Comparison of ENCODE assay signal across 16 mouse cellular contexts in the genomic region with DNA sequence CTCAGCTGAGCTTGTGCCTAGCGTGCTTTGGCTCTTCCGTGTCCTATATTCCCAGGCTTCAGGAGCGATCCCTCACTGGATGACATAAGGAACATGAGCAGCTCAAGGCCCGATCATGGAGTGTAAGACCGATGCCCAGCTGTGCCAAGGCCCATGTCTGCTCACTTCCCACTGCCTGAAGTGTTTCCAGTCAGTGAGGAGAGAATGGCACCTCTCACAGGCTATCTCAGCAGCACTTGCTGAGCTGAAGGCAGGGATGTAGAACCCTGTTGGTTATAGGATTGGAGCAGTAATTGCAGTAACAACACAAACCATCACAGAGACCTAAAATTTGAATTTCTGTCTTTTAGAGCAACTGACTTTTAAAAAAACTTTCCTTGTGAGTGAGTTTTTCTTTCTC. TPM values are rescaled to one million over a fixed set of nuclear protein-coding genes. Genes with fewer than 3 reads are reported as not detected.
"Had no signal": no experiment of that assay in that cellular context is flagged by ENCODE, and none has a peak within 500 bp of the region (broad histone marks: within the 10 kb centered on the region; RNA-seq: fewer than 3 reads in every experiment).

No protein-coding gene starts in this region.

- H3K4me1 ChIP-seq: embryonic facial prominence, embryonic 12.5 days; embryonic facial prominence, embryonic 13.5 days; embryonic facial prominence, embryonic 15.5 days; forebrain, embryonic 13.5 days; forebrain, embryonic 15.5 days had no signal

- DNase-seq: gastrocnemius, adult 2 months; gastrocnemius, postnatal 10 days; gastrocnemius, postnatal 14 days; gastrocnemius, postnatal 25 days; gastrocnemius, postnatal 36 days; heart, adult 2 months had no signal

- H3K9ac ChIP-seq: embryonic facial prominence, embryonic 12.5 days; embryonic facial prominence, embryonic 13.5 days; embryonic facial prominence, embryonic 15.5 days; forebrain, embryonic 12.5 days; forebrain, embryonic 13.5 days; forebrain, embryonic 15.5 days; forebrain, postnatal 0 days had no signal

- H3K4me3 ChIP-seq: embryonic facial prominence, embryonic 10.5 days; embryonic facial prominence, embryonic 12.5 days; embryonic facial prominence, embryonic 13.5 days; embryonic facial prominence, embryonic 15.5 days; erythroblast, embryonic 14.5 days; forebrain, embryonic 10.5 days; forebrain, embryonic 12.5 days; forebrain, embryonic 13.5 days; forebrain, embryonic 15.5 days; gastrocnemius, adult 2 months; heart, adult 2 months had no signal

- H3K27me3 ChIP-seq: embryonic facial prominence, embryonic 12.5 days; embryonic facial prominence, embryonic 13.5 days; embryonic facial prominence, embryonic 15.5 days; forebrain, embryonic 12.5 days; forebrain, embryonic 13.5 days; forebrain, embryonic 15.5 days had no signal

- H3K27ac ChIP-seq: embryonic facial prominence, embryonic 10.5 days; embryonic facial prominence, embryonic 12.5 days; embryonic facial prominence, embryonic 13.5 days; embryonic facial prominence, embryonic 15.5 days; forebrain, embryonic 12.5 days; forebrain, embryonic 13.5 days; forebrain, embryonic 15.5 days; gastrocnemius, adult 2 months; heart, adult 2 months had no signal

- H3K9me3 ChIP-seq: embryonic facial prominence, embryonic 10.5 days; embryonic facial prominence, embryonic 12.5 days; embryonic facial prominence, embryonic 13.5 days; embryonic facial prominence, embryonic 15.5 days; forebrain, embryonic 10.5 days; forebrain, embryonic 12.5 days; forebrain, embryonic 13.5 days; forebrain, embryonic 15.5 days had no signal

- H3K4me2 ChIP-seq: embryonic facial prominence, embryonic 12.5 days; embryonic facial prominence, embryonic 13.5 days; embryonic facial prominence, embryonic 15.5 days; forebrain, embryonic 12.5 days; forebrain, embryonic 13.5 days; forebrain, embryonic 15.5 days had no signal

RNA-seq across cellular contexts. Expression of a gene that starts 26.3 kb away (rescaled TPM):
- polyA plus RNA-seq: erythroblast, embryonic 14.5 days had no signal
